In genomic region chr15:89181561-89182270, GRCm38 (mm10) we compare ENCODE assay signal across 9 mouse cellular contexts. TPM values are rescaled to one million over a fixed set of nuclear protein-coding genes. Genes with fewer than 3 reads are reported as not detected.
DNase-seq lines count a peak whose midpoint lies in the region; ATAC-seq and TF ChIP-seq lines count a peak whose summit lies in the region.
"Had no signal": no experiment of that assay in that cellular context is flagged by ENCODE, and none has a peak within 500 bp of the region (broad histone marks: within the 10 kb centered on the region; RNA-seq: fewer than 3 reads in every experiment).

No protein-coding gene starts in this region.

- H3ac ChIP-seq in C2C12 (ENCODE audit: control insufficient read depth, insufficient read length, low read depth) = no peak overlapping the region

- peaks cover 39% of the 10 kb centered on the region for H3K79me2 ChIP-seq in C2C12 (ENCODE audit: control insufficient read depth, insufficient read depth)

- H3K4me3 ChIP-seq in C2C12 (ENCODE audit: insufficient read depth, poor library complexity, severe bottlenecking) = peak overlapping the region; percentile 95
- H3K4me3 ChIP-seq in heart, embryonic 13.5 days = peak overlapping the region; percentile 82
- H3K4me3 ChIP-seq in liver, embryonic 13.5 days (replicated peaks) = peak overlapping the region; percentile 63; the same call in 1 of the 2 replicates

- peaks cover 30% of the 10 kb centered on the region for H3K79me3 ChIP-seq in C2C12 (ENCODE audit: low read depth)

- WGBS in heart, embryonic 13.5 days = 54% methylated on average over 10 of the region's 10 CpGs
- 34% methylated on average over 10 of the region's 10 CpGs for WGBS in liver, embryonic 13.5 days (ENCODE audit: insufficient replicate concordance)

- H3K27me3 ChIP-seq in C2C12 (ENCODE audit: control insufficient read depth, insufficient read depth, insufficient read length) = no peaks in the 10 kb centered on the region
- no peaks in the 10 kb centered on the region for H3K27me3 ChIP-seq in heart, embryonic 13.5 days (replicated peaks)
- peaks cover 56% of the 10 kb centered on the region for H3K27me3 ChIP-seq in liver, embryonic 13.5 days

- no peaks in the 10 kb centered on the region for H3K9me3 ChIP-seq in heart, embryonic 13.5 days
- no peaks in the 10 kb centered on the region for H3K9me3 ChIP-seq in liver, embryonic 13.5 days (replicated peaks)

- ATAC-seq in heart, embryonic 13.5 days (ENCODE audit: extremely low read depth, insufficient number of reproducible peaks, low FRiP score, low TSS enrichment) = no peak
- ATAC-seq in liver, embryonic 13.5 days (ENCODE audit: low read depth) = no peak

- peak overlapping the region; percentile 95 for H3K27ac ChIP-seq in heart, embryonic 13.5 days (replicated peaks)
- H3K27ac ChIP-seq in liver, embryonic 13.5 days = 0 out of 2 replicates have a peak overlapping the region, but pooled peaks have one; percentile 30

- peak overlapping the region; percentile 92 for H3K4me2 ChIP-seq in heart, embryonic 13.5 days
- peak overlapping the region; percentile 69 for H3K4me2 ChIP-seq in liver, embryonic 13.5 days

- intact Hi-C loops in heart, postnatal 14 days (cut with DNase I) = loop anchor here (1.0 to 2.0 kb wide), 2 partner anchors 15 to 27 kb away; partner anchors contain the start of gene Dennd6b

- TF ChIP-seq CTCF in C2C12 (IDR thresholded peaks at IDR 0.05; ENCODE audit: control insufficient read depth, insufficient read depth, insufficient read length) = no peak

- H3K9ac ChIP-seq in heart, embryonic 13.5 days = peak overlapping the region; percentile 96
- H3K9ac ChIP-seq in liver, embryonic 13.5 days = no peak overlapping the region

- peaks cover 8% of the 10 kb centered on the region for H3K36me3 ChIP-seq in C2C12 (ENCODE audit: control insufficient read depth, insufficient read depth)
- peaks cover 14% of the 10 kb centered on the region for H3K36me3 ChIP-seq in heart, embryonic 13.5 days
- H3K36me3 ChIP-seq in liver, embryonic 13.5 days = 0 out of 2 replicates have a peak, but pooled peaks cover 2% of the 10 kb centered on the region

- peak; percentile 93 for DNase-seq in heart, adult 11 months
- DNase-seq in heart, postnatal 14 days = no peak
- no peak for DNase-seq in liver, embryonic 13.5 days
- no peak for DNase-seq in frontal cortex, postnatal 25 days (ENCODE audit: low spot score in 2 of 2)
- DNase-seq in spleen, postnatal 4 days (ENCODE audit: low spot score in 2 of 2) = no peak
- DNase-seq in right cerebral cortex, adult 2 months (ENCODE audit: low spot score in 2 of 2) = no peak

- H3K4me1 ChIP-seq in heart, embryonic 13.5 days = peaks cover 52% of the 10 kb centered on the region
- peaks cover 51% of the 10 kb centered on the region for H3K4me1 ChIP-seq in liver, embryonic 13.5 days (replicated peaks)

TF ChIP-seq in C2C12, 6 proteins besides CTCF, POLR2A, EP300 and RAD21:
- no peak for TF ChIP-seq FOSL1 (IDR thresholded peaks at IDR 0.05; ENCODE audit: insufficient read depth, low read length, poor library complexity, severe bottlenecking)
- TF ChIP-seq CEBPB (IDR thresholded peaks at IDR 0.05; ENCODE audit: low read depth) = no peak
- TF ChIP-seq MYOD1 (IDR thresholded peaks at IDR 0.05; ENCODE audit: control insufficient read depth, insufficient read length, low read depth) = no peak
- no peak for TF ChIP-seq MYOG (IDR thresholded peaks at IDR 0.05; ENCODE audit: control insufficient read depth, extremely low read depth, insufficient read length)
- TF ChIP-seq MAX (IDR thresholded peaks at IDR 0.05) = no peak
- TF ChIP-seq USF1 (IDR thresholded peaks at IDR 0.05; ENCODE audit: low read depth) = no peak
TF ChIP-seq in C2C12: peak in this region for 0.

RNA-seq across cellular contexts. Expression of gene Plxnb2, which starts 1.1 kb away (rescaled TPM):
- 100 to 1,000 TPM in 1 of 2 experiments, 10 to 100 TPM in 1; 98.2 to 101 TPM for total RNA-seq in heart, postnatal 14 days (2021)
- 206 TPM for polyA plus RNA-seq in C2C12 (2012; fragmentation: generic; extraction: Trizol)
- 84.6 and 99.0 TPM in 2 replicates for polyA plus RNA-seq in heart, embryonic 13.5 days (2015; fragmentation: Nextera tagmentation; extraction: Ambion mirVana)
- 20.2 and 21.2 TPM in 2 replicates for polyA plus RNA-seq in liver, embryonic 13.5 days (2015; fragmentation: Nextera tagmentation; extraction: Ambion mirVana)

RNA-seq across cellular contexts. Expression of gene Dennd6b, which starts 14.6 kb away (rescaled TPM):
- 10 to 100 TPM in 1 of 2 experiments, 1 to 10 TPM in 1; 9.7 to 10.1 TPM for total RNA-seq in heart, postnatal 14 days (2021)
- 2.1 TPM for polyA plus RNA-seq in C2C12 (2012; fragmentation: generic; extraction: Trizol)
- 17.4 and 17.9 TPM in 2 replicates for polyA plus RNA-seq in heart, embryonic 13.5 days (2015; fragmentation: Nextera tagmentation; extraction: Ambion mirVana)
- 3.0 and 3.2 TPM in 2 replicates for polyA plus RNA-seq in liver, embryonic 13.5 days (2015; fragmentation: Nextera tagmentation; extraction: Ambion mirVana)

RNA-seq across cellular contexts. Expression of gene Ppp6r2, which starts 29.6 kb away (rescaled TPM):
- 10 to 100 TPM; 57.8 to 61.2 TPM for total RNA-seq in heart, postnatal 14 days (2021)
- 18.4 TPM for polyA plus RNA-seq in C2C12 (2012; fragmentation: generic; extraction: Trizol)
- 20.5 and 20.8 TPM in 2 replicates for polyA plus RNA-seq in heart, embryonic 13.5 days (2015; fragmentation: Nextera tagmentation; extraction: Ambion mirVana)
- polyA plus RNA-seq in liver, embryonic 13.5 days (2015; fragmentation: Nextera tagmentation; extraction: Ambion mirVana) = 16.2 and 17.1 TPM in 2 replicates

RNA-seq across cellular contexts. Expression of gene Mapk11, which starts 32.3 kb away (rescaled TPM):
- total RNA-seq in heart, postnatal 14 days (2021) = 1 to 10 TPM; 2.3 to 3.7 TPM
- 14.9 TPM for polyA plus RNA-seq in C2C12 (2012; fragmentation: generic; extraction: Trizol)
- 3.8 and 4.0 TPM in 2 replicates for polyA plus RNA-seq in heart, embryonic 13.5 days (2015; fragmentation: Nextera tagmentation; extraction: Ambion mirVana)
- 0.76 and 0.78 TPM in 2 replicates for polyA plus RNA-seq in liver, embryonic 13.5 days (2015; fragmentation: Nextera tagmentation; extraction: Ambion mirVana)

RNA-seq across cellular contexts. Expression of gene Mapk12, which starts 41.2 kb away (rescaled TPM):
- total RNA-seq in heart, postnatal 14 days (2021) = 10 to 100 TPM; 16.8 to 18.7 TPM
- polyA plus RNA-seq in C2C12 (2012; fragmentation: generic; extraction: Trizol) = 30.5 TPM
- 19.0 and 20.4 TPM in 2 replicates for polyA plus RNA-seq in heart, embryonic 13.5 days (2015; fragmentation: Nextera tagmentation; extraction: Ambion mirVana)
- 1.5 and 1.7 TPM in 2 replicates for polyA plus RNA-seq in liver, embryonic 13.5 days (2015; fragmentation: Nextera tagmentation; extraction: Ambion mirVana)
- total RNA-seq: MEL had no signal
